Mouse (Mus musculus): ENCODE data around the gene Macf1.
"Not testable (repeated sequence)": the region's sequence is repeated elsewhere in the genome, so short reads cannot be mapped to it uniquely, and the experiment has no call there.

Macf1 gene

GRCm38 (mm10) chr4:123446221-123446620 is 237.9 kb downstream of the Macf1 start:
- DNase-seq (ENCODE audit: inconsistent ontology term): not testable (repeated sequence)

- peak; percentile 40 for DNase-seq (ENCODE audit: inconsistent ontology term)
Observed at GRCm38 (mm10) chr4:123438414-123438813, 245.7 kb downstream of the Macf1 start.

GRCm38 (mm10) chr4:123433171-123433570 is 251.0 kb downstream of the Macf1 start:
- DNase-seq (ENCODE audit: inconsistent ontology term): peak; percentile 55

- no peak for DNase-seq (ENCODE audit: inconsistent ontology term)
Observed at GRCm38 (mm10) chr4:123431936-123432335, 252.2 kb downstream of the Macf1 start.

GRCm38 (mm10) chr4:123427900-123428684 is 256.1 kb downstream of the Macf1 start:
- no peak for DNase-seq (ENCODE audit: inconsistent ontology term)

GRCm38 (mm10) chr4:123427271-123427899 is 256.8 kb downstream of the Macf1 start:
- no peak for DNase-seq (ENCODE audit: inconsistent ontology term)

GRCm38 (mm10) chr4:123426429-123427080 is 257.6 kb downstream of the Macf1 start:
- no peak for DNase-seq (ENCODE audit: inconsistent ontology term)

- peak; percentile 85 for DNase-seq (ENCODE audit: inconsistent ontology term)
Observed at GRCm38 (mm10) chr4:123425672-123426272, 258.4 kb downstream of the Macf1 start.

GRCm38 (mm10) chr4:123424050-123424449 is 260.1 kb downstream of the Macf1 start:
- peak; percentile 42 for DNase-seq (ENCODE audit: inconsistent ontology term)

- peak; percentile 81 for DNase-seq (ENCODE audit: inconsistent ontology term)
Observed at GRCm38 (mm10) chr4:123422828-123423227, 261.3 kb downstream of the Macf1 start.

- no peak for DNase-seq (ENCODE audit: inconsistent ontology term)
Observed at GRCm38 (mm10) chr4:123418032-123418431, 266.1 kb downstream of the Macf1 start.

- no peak for DNase-seq (ENCODE audit: inconsistent ontology term)
Observed at GRCm38 (mm10) chr4:123417478-123417877, 266.7 kb downstream of the Macf1 start.

- DNase-seq (ENCODE audit: inconsistent ontology term): no peak
Observed at GRCm38 (mm10) chr4:123416829-123417228, 267.3 kb downstream of the Macf1 start.

GRCm38 (mm10) chr4:123415566-123415965 is 268.6 kb downstream of the Macf1 start:
- DNase-seq (ENCODE audit: inconsistent ontology term): no peak

- peak; percentile 81 for DNase-seq (ENCODE audit: inconsistent ontology term)
Observed at GRCm38 (mm10) chr4:123413876-123414275, 270.3 kb downstream of the Macf1 start.

GRCm38 (mm10) chr4:123412981-123413380 is 271.2 kb downstream of the Macf1 start:
- DNase-seq (ENCODE audit: inconsistent ontology term): no peak

GRCm38 (mm10) chr4:123412528-123412878 is 271.7 kb downstream of the Macf1 start:
- no peak for DNase-seq (ENCODE audit: inconsistent ontology term)

- DNase-seq (ENCODE audit: inconsistent ontology term): peak; percentile 97
Observed at GRCm38 (mm10) chr4:123411732-123412527, 272.2 kb downstream of the Macf1 start.

GRCm38 (mm10) chr4:123411006-123411731 is 273.0 kb downstream of the Macf1 start:
- no peak for DNase-seq (ENCODE audit: inconsistent ontology term)

GRCm38 (mm10) chr4:123409752-123410151 is 274.4 kb downstream of the Macf1 start:
- no peak for DNase-seq (ENCODE audit: inconsistent ontology term)
